Mouse (Mus musculus) limb, embryonic 10.5 days (tissue): ENCODE data around the gene Cep135. TPM values are rescaled to one million over a fixed set of nuclear protein-coding genes. Genes with fewer than 3 reads are reported as not detected.

Experiments
- polyA plus RNA-seq: library from polyadenylated mRNA; unstranded; fragments of >200 nt; fragmentation: Nextera tagmentation; extraction: Ambion mirVana; gene quantifications from 2 replicates; pipeline ENCODE4 v1.2.1, GENCODE M21; 2016

Gene Cep135
- polyA plus RNA-seq, 1 experiment from 2014 or later, result 10.8 TPM

Other genes with a start within 250 kb of the Cep135 start
- gene Nmu, start 224.9 kb upstream of the Cep135 start, polyA plus RNA-seq, result 0.31 and 0.65 TPM in 2 replicates
- not detected in 2 replicates for gene Gm7271, start 104.7 kb upstream of the Cep135 start, polyA plus RNA-seq
- 33.3 and 44.4 TPM in 2 replicates for gene Exoc1, start 59.4 kb upstream of the Cep135 start, polyA plus RNA-seq
- 25.2 and 26.7 TPM in 2 replicates for gene C530008M17Rik, start 67.8 kb downstream of the Cep135 start, polyA plus RNA-seq